Comparison of ENCODE assay signal across 22 mouse cellular contexts in genomic region chr14:98449568-98449967, GRCm38 (mm10).
DNase-seq lines count a peak whose midpoint lies in the region; ATAC-seq and TF ChIP-seq lines count a peak whose summit lies in the region.
"Had no signal": no experiment of that assay in that cellular context is flagged by ENCODE, and none has a peak within 500 bp of the region (broad histone marks: within the 10 kb centered on the region; RNA-seq: fewer than 3 reads in every experiment).

No protein-coding gene starts in this region.

- no peak for DNase-seq in forebrain, postnatal 0 days
- DNase-seq in forebrain, embryonic 11.5 days (ENCODE audit: low spot score): no peak
- DNase-seq in ES-CJ7 (ENCODE audit: low read depth, low spot score) (peak; percentile 31), ZHBTc4 (ENCODE audit: low read depth, low spot score) (peak; percentile 36)
- no peak for DNase-seq in frontal cortex, postnatal 14 days (ENCODE audit: low spot score in 2 of 2)
- no peak for DNase-seq in gastrocnemius, postnatal 4 days (ENCODE audit: low spot score in 2 of 2)
- DNase-seq: adrenal gland, adult 2 months; adrenal gland, postnatal 10 days; adrenal gland, postnatal 25 days; B cell, adult 2 months; cerebellum, adult 11-12 months; cerebellum, adult 2 months; cerebellum, adult 9-10 months; cerebellum, postnatal 10 days; cerebellum, postnatal 25 days; gastrocnemius, adult 2 months had no signal

- 0 out of 2 replicates have a peak, but pooled peaks have one; percentile 21 for ATAC-seq in forebrain, embryonic 13.5 days
- no peak for ATAC-seq in forebrain, postnatal 0 days
- 0 out of 2 replicates have a peak, but pooled peaks have one; percentile 13 for ATAC-seq in forebrain, embryonic 15.5 days (replicated peaks)
- no peak for ATAC-seq in forebrain, embryonic 11.5 days (replicated peaks; ENCODE audit: low FRiP score)
- ATAC-seq: CD4-positive, CD25-positive, alpha-beta regulatory T cell, adult 4 months had no signal

- no peaks in the 10 kb centered on the region for H3K9me3 ChIP-seq in forebrain, embryonic 13.5 days (replicated peaks)
- no peaks in the 10 kb centered on the region for H3K9me3 ChIP-seq in forebrain, postnatal 0 days (ENCODE audit: low read length)
- no peaks in the 10 kb centered on the region for H3K9me3 ChIP-seq in forebrain, embryonic 15.5 days
- no peaks in the 10 kb centered on the region for H3K9me3 ChIP-seq in forebrain, embryonic 11.5 days (ENCODE audit: control insufficient read depth, low read length)
- H3K9me3 ChIP-seq: embryonic facial prominence, embryonic 10.5 days; embryonic facial prominence, embryonic 12.5 days had no signal

- H3K27me3 ChIP-seq in forebrain, embryonic 13.5 days: no peaks in the 10 kb centered on the region
- no peaks in the 10 kb centered on the region for H3K27me3 ChIP-seq in forebrain, postnatal 0 days (ENCODE audit: insufficient read depth, low read length)
- H3K27me3 ChIP-seq in forebrain, embryonic 15.5 days: no peaks in the 10 kb centered on the region
- H3K27me3 ChIP-seq in forebrain, embryonic 11.5 days (ENCODE audit: control insufficient read depth, insufficient read depth, low read length): no peaks in the 10 kb centered on the region
- H3K27me3 ChIP-seq: CH12.LX; embryonic facial prominence, embryonic 12.5 days had no signal

- no peaks in the 10 kb centered on the region for H3K36me3 ChIP-seq in forebrain, embryonic 13.5 days (ENCODE audit: poor library complexity, severe bottlenecking)
- H3K36me3 ChIP-seq in forebrain, postnatal 0 days (ENCODE audit: insufficient read depth): no peaks in the 10 kb centered on the region
- H3K36me3 ChIP-seq in forebrain, embryonic 15.5 days: no peaks in the 10 kb centered on the region
- no peaks in the 10 kb centered on the region for H3K36me3 ChIP-seq in forebrain, embryonic 11.5 days (ENCODE audit: control insufficient read depth, insufficient read depth, low read length)
- H3K36me3 ChIP-seq: embryonic facial prominence, embryonic 10.5 days; embryonic facial prominence, embryonic 12.5 days had no signal

- no peak overlapping the region for H3K27ac ChIP-seq in forebrain, embryonic 13.5 days
- H3K27ac ChIP-seq in forebrain, postnatal 0 days (ENCODE audit: low read depth, low read length): no peak overlapping the region
- no peak overlapping the region for H3K27ac ChIP-seq in forebrain, embryonic 15.5 days (replicated peaks)
- no peak overlapping the region for H3K27ac ChIP-seq in forebrain, embryonic 11.5 days (ENCODE audit: low read depth, low read length)
- H3K27ac ChIP-seq: embryonic facial prominence, embryonic 10.5 days; embryonic facial prominence, embryonic 12.5 days; gastrocnemius, adult 2 months had no signal

- TF ChIP-seq CTCF in forebrain, postnatal 0 days (IDR thresholded peaks at IDR 0.05; ENCODE audit: low read depth): no peak

- no peak overlapping the region for H3K4me3 ChIP-seq in forebrain, embryonic 13.5 days
- no peak overlapping the region for H3K4me3 ChIP-seq in forebrain, postnatal 0 days (ENCODE audit: low read depth, low read length)
- H3K4me3 ChIP-seq in forebrain, embryonic 15.5 days: no peak overlapping the region
- no peak overlapping the region for H3K4me3 ChIP-seq in forebrain, embryonic 11.5 days (ENCODE audit: low read depth, low read length)
- H3K4me3 ChIP-seq: embryonic facial prominence, embryonic 10.5 days; embryonic facial prominence, embryonic 12.5 days; gastrocnemius, adult 2 months had no signal

- WGBS in forebrain, embryonic 13.5 days: 42% methylated on average over 5 of the region's 5 CpGs
- 38% methylated on average over 5 of the region's 5 CpGs for WGBS in forebrain, postnatal 0 days
- WGBS in forebrain, embryonic 15.5 days: 24% methylated on average over 5 of the region's 5 CpGs
- 57% methylated on average over 5 of the region's 5 CpGs for WGBS in forebrain, embryonic 11.5 days

- H3K9ac ChIP-seq in forebrain, embryonic 13.5 days: no peak overlapping the region
- no peak overlapping the region for H3K9ac ChIP-seq in forebrain, postnatal 0 days
- no peak overlapping the region for H3K9ac ChIP-seq in forebrain, embryonic 15.5 days (replicated peaks)
- H3K9ac ChIP-seq in forebrain, embryonic 11.5 days (ENCODE audit: low read length): no peak overlapping the region
- H3K9ac ChIP-seq: embryonic facial prominence, embryonic 12.5 days had no signal

- no peak overlapping the region for H3K4me2 ChIP-seq in forebrain, embryonic 13.5 days
- H3K4me2 ChIP-seq in forebrain, postnatal 0 days (ENCODE audit: low read depth): no peak overlapping the region
- H3K4me2 ChIP-seq in forebrain, embryonic 15.5 days (replicated peaks): no peak overlapping the region
- no peak overlapping the region for H3K4me2 ChIP-seq in forebrain, embryonic 11.5 days (ENCODE audit: low read depth, low read length, severe bottlenecking)
- H3K4me2 ChIP-seq: embryonic facial prominence, embryonic 12.5 days had no signal

- H3K4me1 ChIP-seq in forebrain, embryonic 13.5 days: 0 out of 2 replicates have a peak, but pooled peaks cover 4% of the 10 kb centered on the region
- H3K4me1 ChIP-seq in forebrain, postnatal 0 days (ENCODE audit: insufficient read depth): no peaks in the 10 kb centered on the region
- H3K4me1 ChIP-seq in forebrain, embryonic 15.5 days: no peaks in the 10 kb centered on the region
- H3K4me1 ChIP-seq in forebrain, embryonic 11.5 days (replicated peaks; ENCODE audit: control insufficient read depth, insufficient read depth, low read length): no peaks in the 10 kb centered on the region
- H3K4me1 ChIP-seq: embryonic facial prominence, embryonic 10.5 days; embryonic facial prominence, embryonic 12.5 days had no signal

Comparison
In these comparisons a context has a peak if more than half of its experiments do, and no peak if none do; other contexts are left out.
1. ATAC-seq: peak in forebrain, embryonic 13.5 days (single experiment) and forebrain, embryonic 15.5 days (single experiment); none in forebrain, postnatal 0 days (single experiment) and forebrain, embryonic 11.5 days (single experiment).
2. DNase-seq: peak in ES-CJ7 (single experiment) and ZHBTc4 (single experiment); none in forebrain, postnatal 0 days (single experiment), forebrain, embryonic 11.5 days (single experiment), frontal cortex, postnatal 14 days (0 of 2) and gastrocnemius, postnatal 4 days (0 of 2).